Mouse (Mus musculus) erythroblast, embryonic 14.5 days (primary cell): ENCODE data around the gene Spint4.

Source experiments
- GATA1 ChIP-seq: IDR thresholded peaks from 2 replicates; pipeline ENCODE4 v1.6.1; 2012; ENCODE audit warnings: low read length, inconsistent platforms, mixed read lengths
- TAL1 ChIP-seq: IDR thresholded peaks from 3 replicates; pipeline ENCODE4 v1.6.1; 2012; ENCODE audit warnings: low read length, inconsistent platforms, mixed read lengths

GRCm38 (mm10) chr2:164700959-164701358 is 2.7 kb downstream of the Spint4 start:
- TF ChIP-seq TAL1 (no peak), GATA1 (no peak)
